Mouse (Mus musculus) frontal cortex, postnatal 14 days (tissue): Measurements from ENCODE around the gene Aldh4a1.

ENCODE experiments used
- DNase-seq, 2 experiments: peaks; one replicate each; pipeline ENCODE4 v3.0.0; 2022; ENCODE audit warnings: low spot score in 2 of 2

Aldh4a1 gene

GRCm38 (mm10) chr4:139589351-139590027 is 33.2 kb upstream of the Aldh4a1 start:
- no peak for DNase-seq

DNA sequence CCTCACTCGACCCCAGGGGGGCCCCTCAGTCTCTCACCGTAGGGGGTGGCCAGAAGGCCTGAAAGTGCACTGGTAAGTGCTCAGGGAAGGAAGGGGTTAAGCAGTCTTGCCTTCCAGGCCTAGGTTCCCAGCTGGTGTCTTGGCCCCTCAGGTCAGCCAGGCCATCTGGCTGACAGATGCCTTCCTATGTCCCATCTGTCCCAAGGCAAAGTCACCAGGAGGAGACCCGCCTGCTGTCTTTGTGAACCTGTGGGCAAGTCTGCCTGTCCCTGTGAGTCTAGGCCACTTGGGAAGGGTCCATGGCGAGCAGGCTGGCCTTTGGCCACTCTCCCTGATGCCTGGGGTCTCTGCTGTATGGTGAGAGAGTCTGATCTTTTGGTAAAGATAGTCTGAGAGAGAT is 32.2 kb upstream of the Aldh4a1 start:
- DNase-seq, result no peak

DNA sequence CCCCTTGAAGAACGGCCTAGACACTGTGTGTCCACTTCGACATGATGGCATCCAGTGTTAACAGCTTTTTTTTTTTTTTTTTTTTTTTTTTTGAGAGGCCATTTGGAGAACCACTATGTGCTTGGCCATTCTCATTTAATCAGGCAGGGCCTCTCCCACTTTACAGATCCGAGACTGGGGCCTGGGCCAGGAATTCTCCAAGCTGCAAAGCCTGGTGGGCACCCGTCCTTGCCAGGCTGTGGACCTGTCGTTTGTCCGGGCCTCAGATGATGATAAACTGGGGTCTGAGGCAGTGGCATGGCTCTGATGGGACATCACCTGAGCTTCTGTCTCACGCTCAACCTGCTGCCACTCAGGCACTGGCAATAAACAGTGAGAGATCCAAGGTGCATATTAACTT is 29.8 kb upstream of the Aldh4a1 start:
- no peak for DNase-seq

DNA sequence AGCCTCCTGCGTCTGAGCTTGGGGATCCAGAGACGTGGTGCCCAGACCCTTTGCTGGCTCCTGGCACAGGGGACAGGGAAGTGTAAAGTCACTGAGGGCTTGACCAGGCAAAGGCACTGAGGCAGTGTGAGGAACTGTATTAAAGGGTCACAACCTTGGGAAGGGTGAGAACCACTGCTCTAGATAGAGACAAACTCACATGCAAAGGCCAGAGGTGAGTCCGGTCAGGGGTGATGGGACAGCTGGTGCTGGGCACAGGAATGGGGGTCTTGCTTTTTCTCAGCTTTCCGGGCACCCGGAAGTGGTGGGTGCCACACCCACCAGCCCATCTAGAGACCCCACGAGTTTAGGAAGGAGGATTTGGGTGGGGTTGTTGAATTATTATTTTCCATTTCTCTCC is 29.3 kb upstream of the Aldh4a1 start:
- no peak for DNase-seq

- no peak for DNase-seq
Observed at GRCm38 (mm10) chr4:139594062-139594461, 28.6 kb upstream of the Aldh4a1 start.

- no peak for DNase-seq
Observed at GRCm38 (mm10) chr4:139596715-139597114, 26.0 kb upstream of the Aldh4a1 start.

DNA sequence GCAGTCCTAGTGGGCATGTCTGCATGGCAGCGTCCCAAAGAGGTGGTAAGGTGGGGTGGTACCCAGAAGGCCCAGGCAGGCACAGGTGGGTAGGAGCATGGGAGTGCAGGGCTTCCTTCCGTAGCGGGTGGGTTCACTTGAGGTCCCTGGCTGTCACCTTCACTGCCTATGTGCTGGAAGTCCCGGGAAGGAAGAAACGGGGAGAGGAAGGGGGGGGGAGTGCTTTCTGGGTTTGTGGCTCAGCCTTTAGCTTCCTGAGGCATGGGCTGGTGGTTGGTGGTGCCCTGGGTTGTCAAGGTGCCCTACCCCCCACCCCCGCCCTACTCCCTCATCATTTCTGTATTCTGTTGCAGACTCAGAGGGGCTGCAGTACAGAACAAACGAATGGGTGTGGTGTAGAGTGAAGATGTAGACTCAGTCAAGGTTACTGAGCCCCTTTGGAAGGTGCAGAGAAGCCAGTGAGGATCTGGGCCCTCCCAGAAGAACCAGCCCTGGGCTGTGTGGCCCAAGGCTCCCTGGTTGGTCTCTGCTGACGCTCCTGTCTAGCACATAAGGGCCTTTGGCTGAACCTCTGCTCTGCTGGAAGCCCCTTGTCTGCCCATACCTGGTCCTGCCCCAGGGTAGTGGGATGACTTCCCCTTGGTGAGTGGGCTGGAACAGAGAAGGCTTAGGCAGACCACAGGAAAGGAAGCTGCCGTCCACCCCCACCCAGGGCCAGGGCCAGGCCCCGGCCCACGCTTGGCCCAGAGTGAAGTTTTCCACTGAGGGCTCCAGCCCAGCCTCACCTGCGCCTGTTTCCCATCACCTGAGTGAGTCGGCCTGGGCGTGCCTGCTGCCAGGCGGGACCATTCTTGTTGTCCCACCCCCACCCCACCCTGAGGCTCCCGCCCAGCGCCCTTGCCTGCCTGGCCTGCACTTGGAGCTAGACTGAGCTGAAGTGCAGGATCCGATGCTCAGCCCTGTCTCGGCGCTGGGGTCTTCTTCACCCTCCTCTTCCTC is 25.1 kb upstream of the Aldh4a1 start:
- DNase-seq, result no peak

GRCm38 (mm10) chr4:139598356-139598755 is 24.3 kb upstream of the Aldh4a1 start:
- no peak for DNase-seq

- DNase-seq, result peak; percentile 51 to 66
Observed at GRCm38 (mm10) chr4:139598950-139599518, 23.6 kb upstream of the Aldh4a1 start.

GRCm38 (mm10) chr4:139601519-139602356 is 20.9 kb upstream of the Aldh4a1 start:
- no peak for DNase-seq

GRCm38 (mm10) chr4:139602357-139603244 is 20.1 kb upstream of the Aldh4a1 start, which contains the start of gene Gm21969:
Gm21969 (plus strand) TSS chr4:139603186.
- DNase-seq, result peak in 1 of 2 experiments; percentile 49

DNA sequence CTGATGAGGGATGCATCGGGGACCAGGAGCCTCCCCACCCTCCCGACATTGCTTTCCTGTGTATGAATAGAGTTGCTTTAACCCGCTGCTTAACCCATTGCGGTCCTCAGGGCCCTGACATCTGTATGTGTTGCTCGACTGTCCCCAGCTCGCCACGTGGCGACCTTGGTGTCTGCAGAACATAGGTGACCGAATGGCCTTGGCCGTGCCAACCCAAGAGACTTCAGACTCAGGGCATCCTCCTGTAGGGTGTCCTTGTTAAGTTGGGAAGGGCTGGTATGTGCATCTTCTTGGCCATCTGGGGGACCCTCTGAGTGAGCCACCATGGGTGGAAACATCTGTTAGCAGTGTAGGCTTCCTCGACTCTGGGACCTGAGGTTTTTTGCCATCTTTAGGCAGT is 17.4 kb upstream of the Aldh4a1 start:
- no peak for DNase-seq

DNA sequence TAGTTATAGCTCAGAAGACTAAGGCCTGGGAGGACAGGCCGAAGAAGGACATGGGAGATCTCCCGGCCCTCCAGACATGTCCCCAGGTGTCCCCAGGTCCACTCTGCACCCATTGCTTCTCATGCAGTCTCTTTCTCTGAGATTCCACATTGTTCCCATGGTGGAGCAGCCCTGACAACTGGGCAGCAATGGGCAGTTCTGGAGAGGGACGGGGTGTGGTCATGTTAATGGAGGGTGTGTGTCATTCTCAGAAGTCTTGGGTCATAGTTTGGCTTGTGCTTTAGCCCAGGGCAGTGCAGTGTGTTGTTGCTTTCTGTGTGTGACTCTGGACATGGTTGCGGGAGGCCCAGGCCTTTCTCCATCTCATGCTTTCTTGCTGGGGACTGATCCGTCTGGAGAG is 15.9 kb upstream of the Aldh4a1 start:
- DNase-seq, result no peak

DNA sequence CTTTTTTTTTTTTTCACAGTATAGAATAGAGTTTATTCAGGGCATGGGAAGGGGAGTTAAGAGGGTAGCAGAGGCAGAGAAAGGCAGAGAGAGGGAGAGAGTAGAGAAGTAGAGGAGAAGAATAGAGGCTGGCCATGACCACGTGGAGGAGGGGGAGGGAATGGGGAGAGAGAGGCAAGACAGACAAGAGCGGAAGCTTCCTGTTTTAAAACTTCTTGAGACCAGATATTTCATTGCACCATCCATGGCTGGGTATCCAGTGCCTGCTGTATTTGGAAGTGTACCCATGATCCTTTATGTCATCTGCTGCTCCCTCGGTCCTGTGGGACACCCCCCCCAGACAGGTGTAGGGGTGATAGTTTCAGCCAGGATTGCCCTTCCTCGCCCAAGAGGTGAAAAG is 13.7 kb upstream of the Aldh4a1 start:
- DNase-seq, result no peak

GRCm38 (mm10) chr4:139610954-139611353 is 11.7 kb upstream of the Aldh4a1 start:
- DNase-seq, result no peak

- peak; percentile 46 to 74 for DNase-seq
Observed at GRCm38 (mm10) chr4:139611542-139611953, 11.1 kb upstream of the Aldh4a1 start.

DNA sequence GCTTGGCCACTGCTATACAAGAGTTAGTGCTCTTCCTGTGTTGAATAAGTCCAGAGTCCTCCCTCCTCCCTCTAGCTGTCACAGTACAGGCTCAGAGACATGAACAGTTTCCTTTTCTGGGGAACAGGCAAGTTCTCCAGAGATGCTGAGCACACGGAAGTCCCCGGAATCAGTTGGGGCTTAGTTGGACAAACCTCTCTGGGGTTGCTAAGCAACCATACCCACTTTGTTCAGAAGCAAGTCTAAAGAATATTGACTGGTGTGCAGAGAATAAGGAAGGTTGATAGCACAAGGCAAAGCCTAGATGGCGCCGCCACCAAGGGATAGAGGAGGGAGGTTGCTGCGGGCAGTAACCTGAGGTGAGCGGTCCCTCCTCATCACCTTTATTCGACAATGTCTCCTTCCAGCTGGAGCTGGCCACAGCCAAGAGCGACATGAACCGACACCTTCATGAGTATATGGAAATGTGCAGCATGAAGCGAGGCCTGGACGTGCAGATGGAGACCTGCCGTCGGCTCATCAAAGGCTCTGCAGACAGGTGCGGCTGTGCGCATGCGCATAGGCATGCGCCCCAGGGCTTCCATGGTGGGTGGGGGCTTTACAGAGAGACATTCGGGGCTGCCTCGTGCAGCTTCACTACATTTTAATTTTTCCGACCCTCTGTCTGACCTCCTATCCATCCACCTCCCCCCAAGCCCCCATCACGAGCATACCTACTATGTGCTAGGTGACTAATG is 8.0 kb upstream of the Aldh4a1 start:
- DNase-seq, result no peak

GRCm38 (mm10) chr4:139616276-139617000 is 6.2 kb upstream of the Aldh4a1 start:
- DNase-seq, result no peak

DNA sequence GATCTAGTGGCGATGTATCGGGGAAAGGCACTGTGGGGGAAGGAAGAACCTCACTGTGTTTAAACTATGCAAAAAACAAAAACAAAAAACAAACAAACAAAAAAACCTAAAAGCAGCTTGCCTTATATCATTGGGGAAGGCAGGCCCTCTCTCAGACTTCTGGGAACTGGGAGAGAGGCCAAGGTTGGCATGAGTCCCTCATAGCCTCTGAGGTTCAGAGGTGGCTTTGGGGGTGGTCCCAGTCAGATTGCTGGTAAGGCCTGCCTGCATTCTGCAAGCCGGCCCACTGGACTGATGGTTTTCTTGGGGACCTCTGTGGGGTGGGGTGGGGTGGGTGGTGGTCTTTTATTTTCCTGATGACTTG is 5.7 kb upstream of the Aldh4a1 start:
- no peak for DNase-seq
